Mouse (Mus musculus): ENCODE results near the gene Soat2.

Soat2 gene

GRCm38 (mm10) chr15:102192271-102192812 is 42.0 kb downstream of the Soat2 start:
- DNase-seq, result no peak

GRCm38 (mm10) chr15:102192820-102193386 is 42.6 kb downstream of the Soat2 start:
- no peak for DNase-seq

- DNase-seq, result no peak
Observed at GRCm38 (mm10) chr15:102193652-102194051, 43.3 kb downstream of the Soat2 start.

- DNase-seq, result no peak
Observed at GRCm38 (mm10) chr15:102194439-102194838, 44.1 kb downstream of the Soat2 start.

- DNase-seq, result peak in 1 of 2 experiments; percentile 53
Observed at GRCm38 (mm10) chr15:102195373-102195772, 45.0 kb downstream of the Soat2 start.

GRCm38 (mm10) chr15:102198841-102199240 is 48.5 kb downstream of the Soat2 start:
- no peak for DNase-seq

- peak; percentile 96 to 99 for DNase-seq
Observed at GRCm38 (mm10) chr15:102202971-102203834, 52.9 kb downstream of the Soat2 start, which contains the start of gene Zfp740. TSS of gene Zfp740 (plus strand) at chr15:102203249.

- peak; percentile 68 to 90 for DNase-seq
Observed at GRCm38 (mm10) chr15:102203835-102204381, 53.6 kb downstream of the Soat2 start.

- DNase-seq, result no peak
Observed at GRCm38 (mm10) chr15:102204674-102205505, 54.6 kb downstream of the Soat2 start, which contains the start of gene Csad. TSS of gene Csad (minus strand) at chr15:102204724.

GRCm38 (mm10) chr15:102205779-102206178 is 55.5 kb downstream of the Soat2 start:
- DNase-seq, result peak; percentile 50 to 53

- DNase-seq, result peak in 1 of 2 experiments; percentile 55
Observed at GRCm38 (mm10) chr15:102207351-102207750, 57.0 kb downstream of the Soat2 start.

- DNase-seq, result no peak
Observed at GRCm38 (mm10) chr15:102208092-102208561, 57.8 kb downstream of the Soat2 start.

- DNase-seq, result no peak
Observed at GRCm38 (mm10) chr15:102209114-102209513, 58.8 kb downstream of the Soat2 start.

GRCm38 (mm10) chr15:102210816-102211215 is 60.5 kb downstream of the Soat2 start:
- peak in 1 of 2 experiments; percentile 54 for DNase-seq

- no peak for DNase-seq
Observed at GRCm38 (mm10) chr15:102211895-102212294, 61.6 kb downstream of the Soat2 start.

All from kidney, postnatal 25 days (tissue).